Mouse (Mus musculus) left cerebral cortex, postnatal 36 days (tissue): Measurements from ENCODE around the gene Nkg7. TPM values are rescaled to one million over a fixed set of nuclear protein-coding genes. Genes with fewer than 3 reads are reported as not detected.

Experiments
- DNase-seq, 2 experiments: peaks; one replicate each; pipeline ENCODE4 v3.0.0; 2021 to 2022; ENCODE audit warnings: low spot score in 2 of 2, mixed read lengths in 1 of 2
- intact Hi-C: fragments of 180-260 bp; cut with DNase I; formaldehyde crosslinking; loops from one replicate; pipeline ENCODE4 v1.15.1; 2025
- total RNA-seq, 2 experiments: library from RNA; stranded (reverse); gene quantifications; 2 replicates each; pipeline ENCODE4 v1.2.3; 2021

Gene Nkg7
- total RNA-seq, 2 experiments from 2014 or later, result not detected

DNA sequence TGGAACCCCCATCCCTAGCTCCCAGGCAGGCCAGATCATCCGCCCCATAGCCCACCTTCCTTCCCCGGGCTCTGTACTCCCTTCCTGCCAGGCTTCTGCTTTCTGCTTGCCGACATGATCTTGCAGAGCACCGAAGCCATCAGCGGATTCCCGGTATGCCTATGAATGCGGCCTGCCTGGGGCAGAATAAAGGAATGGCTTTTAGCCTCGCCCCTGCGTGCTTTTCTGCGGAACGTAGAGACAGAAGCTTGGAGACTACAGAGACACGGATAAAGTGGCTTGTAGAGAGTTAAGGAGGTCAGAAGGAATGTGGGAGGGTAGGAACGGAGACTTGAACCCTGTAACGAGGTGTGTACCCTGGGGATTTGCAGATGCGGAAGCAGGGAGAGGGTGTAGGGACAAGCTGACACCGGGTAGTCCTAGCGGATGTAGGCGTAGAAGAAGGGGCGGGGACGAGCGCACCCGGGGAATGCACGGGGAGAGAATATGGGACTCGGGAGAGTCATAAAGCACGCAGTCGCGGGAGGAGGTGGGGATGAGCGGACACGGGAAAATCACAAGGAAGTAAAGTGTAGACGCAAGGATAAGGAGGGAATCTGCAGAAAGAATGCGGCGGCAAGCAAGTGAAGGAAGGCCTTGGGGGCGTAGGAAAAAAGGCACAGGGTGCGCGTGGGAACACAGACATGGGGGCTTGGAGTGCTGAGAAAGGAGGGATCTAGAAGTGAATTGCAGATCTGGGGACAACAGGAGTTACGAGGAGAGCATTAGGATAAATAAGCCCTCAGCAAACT, 6.4 kb downstream of the Nkg7 start:
- peak; percentile 63 to 77 for DNase-seq
- intact Hi-C loops, result no loop called here

GRCm38 (mm10) chr7:43443917-43444293, 7.0 kb downstream of the Nkg7 start, which contains the start of the genes Etfb and Gm45233:
Gene Etfb (plus strand): TSS chr7:43444083.
Gene Gm45233 (plus strand): TSS chr7:43444128.
- intact Hi-C loops, result no loop called here
- DNase-seq, result peak; percentile 92 to 94

- intact Hi-C loops, result no loop called here
- no peak for DNase-seq
These were observed 10.9 kb downstream of the Nkg7 start for GRCm38 (mm10) chr7:43447801-43448200.

DNA sequence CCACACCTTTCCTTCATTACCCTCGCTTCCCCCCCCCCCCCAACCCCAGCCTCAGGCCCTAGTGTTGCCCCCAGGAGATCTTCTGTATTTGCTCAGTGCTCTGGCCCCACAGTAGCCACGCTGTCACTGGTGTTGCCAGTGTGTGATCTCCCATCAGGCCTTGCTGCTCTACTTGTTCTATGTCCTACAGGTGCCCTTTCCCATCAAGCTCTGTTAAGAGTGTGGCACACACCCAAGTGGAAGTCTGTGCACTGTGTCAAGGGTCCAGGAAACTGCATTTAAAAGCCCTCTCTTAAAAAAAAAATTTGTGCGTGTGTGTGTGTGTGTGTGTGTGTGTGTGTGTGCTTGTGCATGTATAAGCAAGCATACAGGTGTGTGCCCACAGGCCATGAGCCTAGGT, 11.4 kb downstream of the Nkg7 start:
- intact Hi-C loops, result no loop called here
- no peak for DNase-seq

GRCm38 (mm10) chr7:43449811-43450210, 12.9 kb downstream of the Nkg7 start:
- no peak for DNase-seq
- intact Hi-C loops, result no loop called here

- intact Hi-C loops, result no loop called here
These were observed 14.9 kb downstream of the Nkg7 start for GRCm38 (mm10) chr7:43451726-43452125.

GRCm38 (mm10) chr7:43452609-43453008, 15.7 kb downstream of the Nkg7 start:
- no peak for DNase-seq
- intact Hi-C loops, result no loop called here

More at GRCm38 (mm10) chr7:43451726-43452125, 14.9 kb downstream of the Nkg7 start:
- DNase-seq, result no peak

GRCm38 (mm10) chr7:43453599-43454355, 16.9 kb downstream of the Nkg7 start:
- intact Hi-C loops, result no loop called here
- DNase-seq, result no peak

GRCm38 (mm10) chr7:43454371-43454770, 17.5 kb downstream of the Nkg7 start:
- DNase-seq, result no peak
- intact Hi-C loops, result no loop called here

DNA sequence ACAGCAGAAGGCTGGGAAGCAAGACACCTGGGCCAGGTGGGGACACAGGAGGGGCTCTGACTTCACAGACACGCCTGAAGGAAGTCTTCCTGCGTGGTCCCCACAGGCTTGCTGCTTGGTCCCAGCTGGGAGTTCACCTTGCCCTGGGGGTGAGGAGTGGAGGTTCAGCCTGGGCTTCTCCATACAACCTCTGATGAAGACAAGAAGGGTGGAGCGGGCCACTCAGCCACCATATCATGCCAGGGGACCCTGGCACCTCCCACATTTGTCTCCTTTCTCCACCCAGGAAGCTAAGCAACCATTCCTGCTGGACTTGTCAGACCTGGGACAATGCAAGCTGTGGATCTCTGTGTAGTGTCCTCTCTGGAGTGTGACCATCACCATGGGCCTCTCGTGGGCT, 26.0 kb downstream of the Nkg7 start, which contains the start of gene Vsig10l:
Gene Vsig10l (plus strand): TSS at position 301 of the 400 bp plus-strand sequence.
- DNase-seq, result no peak
- intact Hi-C loops, result loop anchor here (10.0 kb wide), 2 partner anchors 122 to 178 kb away; no protein-coding TSS in a partner anchor

GRCm38 (mm10) chr7:43463976-43464375, 27.1 kb downstream of the Nkg7 start:
- no peak for DNase-seq
- intact Hi-C loops, result loop anchor here (10.0 kb wide), 2 partner anchors 121 to 179 kb away; no protein-coding TSS in a partner anchor

GRCm38 (mm10) chr7:43464864-43465343, 28.0 kb downstream of the Nkg7 start:
- intact Hi-C loops, result loop anchor here (10.0 kb wide), 2 partner anchors 120 to 180 kb away; no protein-coding TSS in a partner anchor
- no peak for DNase-seq

DNA sequence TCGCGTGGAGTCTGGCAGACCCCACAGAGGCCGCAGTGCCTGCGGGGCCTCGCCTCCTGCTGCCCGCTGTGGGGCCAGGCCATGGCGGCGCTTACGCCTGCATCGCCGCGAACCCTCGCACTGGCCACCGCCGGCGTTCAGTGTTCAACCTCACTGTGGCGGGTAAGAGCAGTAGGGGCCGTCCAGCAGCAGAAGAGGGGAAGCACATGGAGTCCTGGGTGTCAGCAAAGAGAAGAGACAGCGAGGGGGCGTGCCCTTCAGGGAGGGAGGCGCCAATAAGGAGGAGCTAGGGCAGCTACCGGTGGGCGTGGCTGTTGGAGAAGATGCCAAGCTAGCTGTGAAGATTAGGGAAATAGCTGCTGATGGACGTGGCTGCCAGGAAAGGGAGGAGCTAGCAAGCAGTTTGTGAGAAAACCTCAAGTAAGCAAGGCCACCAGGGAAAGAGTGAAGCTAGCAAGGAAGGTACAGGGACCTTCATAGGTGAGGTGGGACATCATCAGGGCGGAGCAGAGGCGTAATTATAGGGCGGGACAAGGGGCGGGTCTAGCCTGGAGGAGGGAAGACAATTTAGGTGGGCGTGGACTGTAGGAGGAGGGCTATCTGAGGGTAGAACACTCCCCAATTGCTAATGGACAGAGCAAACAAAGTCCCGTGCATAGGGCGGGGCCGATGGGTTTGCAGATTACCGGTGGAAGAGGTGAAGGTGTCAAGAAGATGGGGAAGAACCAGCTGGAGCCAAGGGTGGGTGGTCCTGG, 28.6 kb downstream of the Nkg7 start:
- peak; percentile 64 to 73 for DNase-seq
- intact Hi-C loops, result loop anchor here (10.0 kb wide), 2 partner anchors 119 to 181 kb away; no protein-coding TSS in a partner anchor

DNA sequence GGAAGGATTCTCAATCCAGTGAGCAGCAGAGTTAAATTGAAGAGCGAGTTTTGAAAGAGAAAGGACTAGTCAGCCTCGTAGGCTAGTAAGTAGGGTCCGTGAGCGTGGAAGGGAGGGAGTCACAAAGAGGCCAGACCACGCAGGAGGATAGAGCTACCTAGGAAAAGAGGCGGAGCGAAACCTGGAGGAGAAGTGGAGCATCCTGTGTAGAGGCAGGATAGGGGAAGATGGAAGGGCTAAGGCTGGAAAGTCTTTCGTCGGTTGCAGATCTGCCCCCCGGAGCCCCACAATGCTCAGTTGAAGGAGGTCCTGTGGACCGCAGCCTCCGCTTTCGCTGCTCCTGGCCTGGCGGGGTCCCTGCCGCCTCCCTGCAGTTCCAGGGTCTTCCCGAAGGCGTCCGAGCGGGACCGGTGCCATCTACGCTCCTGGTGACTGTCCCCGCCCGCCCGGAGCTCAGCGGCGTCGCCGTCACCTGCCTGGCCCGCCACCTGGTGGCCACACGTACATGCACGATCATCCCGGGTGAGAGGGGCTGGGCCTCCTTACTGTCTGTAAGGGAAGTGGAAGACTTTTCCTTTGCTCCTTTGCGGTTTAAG, 29.3 kb downstream of the Nkg7 start:
- intact Hi-C loops, result loop anchor here (10.0 kb wide), 2 partner anchors 119 to 181 kb away; no protein-coding TSS in a partner anchor
- DNase-seq, result peak; percentile 69 to 76

- intact Hi-C loops, result no loop called here
These were observed 33.5 kb downstream of the Nkg7 start for GRCm38 (mm10) chr7:43470373-43470772.

DNA sequence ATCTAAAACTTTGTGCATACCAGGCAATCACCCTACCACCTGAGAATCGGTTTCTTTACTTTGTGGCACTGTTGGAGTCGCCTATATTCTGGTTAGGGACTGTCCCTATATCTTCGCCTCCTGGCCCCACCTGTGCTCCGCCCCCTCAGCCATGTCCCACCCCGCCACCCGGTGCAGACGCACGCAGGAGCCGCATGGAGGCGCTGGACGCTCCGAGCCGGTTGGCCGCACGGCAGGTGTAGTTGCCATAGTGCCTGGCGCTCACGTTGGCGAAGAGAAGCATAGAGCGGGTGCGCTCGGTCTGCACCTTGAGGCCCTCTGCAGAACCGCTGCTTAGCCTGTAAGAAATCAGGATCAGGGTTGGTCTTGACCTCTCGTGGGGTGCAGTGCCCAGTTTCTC, 38.8 kb downstream of the Nkg7 start:
- intact Hi-C loops, result no loop called here
- no peak for DNase-seq

More at GRCm38 (mm10) chr7:43470373-43470772, 33.5 kb downstream of the Nkg7 start:
- no peak for DNase-seq

- intact Hi-C loops, result no loop called here
- DNase-seq, result no peak
These were observed 39.5 kb downstream of the Nkg7 start for GRCm38 (mm10) chr7:43476376-43476775.

DNA sequence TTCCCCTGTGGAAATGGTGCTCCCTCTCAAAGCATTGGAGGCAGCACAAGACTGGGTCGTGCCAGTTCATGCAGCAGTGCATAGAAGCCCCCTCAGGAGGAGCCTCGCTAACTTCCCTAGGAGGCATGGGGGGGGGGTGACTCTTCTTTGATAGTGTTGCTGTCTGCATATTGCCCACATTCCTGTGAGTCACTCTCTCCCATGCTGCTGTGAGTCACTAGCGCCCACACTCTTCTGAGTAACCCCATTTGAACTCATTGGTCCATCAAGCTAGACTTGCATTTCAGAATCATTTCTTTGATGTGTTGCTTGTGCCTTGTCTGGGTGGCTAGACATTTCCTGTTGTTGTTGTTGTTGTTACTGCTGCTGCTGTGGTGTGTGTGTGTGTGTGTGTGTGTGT, 44.3 kb downstream of the Nkg7 start:
- peak; percentile 54 to 66 for DNase-seq
- intact Hi-C loops, result loop anchor here (10.0 kb wide), 1 partner anchor 166 kb away; the partner anchor contains the start of gene Zfp715
